Mouse (Mus musculus) myocyte (in vitro differentiated cells): ENCODE measurements around the gene Mast4. TPM values are rescaled to one million over a fixed set of nuclear protein-coding genes. Genes with fewer than 3 reads are reported as not detected.

ENCODE experiments used
- H3K27me3 ChIP-seq: one replicate; pipeline ENCODE4 v1.6.1; 2011; ENCODE audit not compliant: control insufficient read depth, insufficient read depth, insufficient read length
- H3K36me3 ChIP-seq: one replicate; pipeline ENCODE4 v1.6.1; 2011; ENCODE audit not compliant: control insufficient read depth, insufficient read depth
- H3K4me2 ChIP-seq: one replicate; pipeline ENCODE4 v1.6.1; 2011; ENCODE audit warnings: low read depth, control low read depth
- H3K4me3 ChIP-seq: one replicate; pipeline ENCODE4 v1.5.1; 2011; ENCODE audit warnings: mild to moderate bottlenecking, control low read depth, moderate library complexity
- H3K79me2 ChIP-seq: one replicate; pipeline ENCODE4 v1.6.1; 2011; ENCODE audit not compliant: control insufficient read depth, insufficient read depth
- H3ac ChIP-seq: one replicate; pipeline ENCODE4 v1.6.1; 2011; ENCODE audit not compliant: control insufficient read depth, insufficient read length
- CEBPB ChIP-seq: IDR thresholded peaks from 2 replicates; pipeline ENCODE4 v1.6.1; 2011; ENCODE audit warnings: mild to moderate bottlenecking, moderate library complexity; ENCODE audit not compliant: poor library complexity, insufficient read depth, severe bottlenecking
- E2F4 ChIP-seq: IDR thresholded peaks from one replicate; pipeline ENCODE4 v1.6.1; 2011; ENCODE audit warnings: mild to moderate bottlenecking, control low read depth, moderate library complexity; ENCODE audit not compliant: insufficient read depth
- MAX ChIP-seq: IDR thresholded peaks from one replicate; pipeline ENCODE4 v1.6.1; 2011; ENCODE audit warnings: low read depth, mild to moderate bottlenecking, control low read depth
- MYOD1 ChIP-seq, 3 experiments: IDR thresholded peaks; one replicate each; pipeline ENCODE4 v1.6.1; 2011; ENCODE audit warnings: control low read depth in 2 of 3, low read depth in 2 of 3, mild to moderate bottlenecking in 2 of 3, moderate library complexity in 1 of 3; ENCODE audit not compliant: insufficient read length in 2 of 3, control insufficient read depth in 1 of 3
- MYOG ChIP-seq, 3 experiments: IDR thresholded peaks; one replicate each; pipeline ENCODE4 v1.6.1; 2011; ENCODE audit warnings: control low read depth in 2 of 3, low read depth in 2 of 3, mild to moderate bottlenecking in 2 of 3; ENCODE audit not compliant: insufficient read length in 2 of 3, control insufficient read depth in 1 of 3, insufficient read depth in 1 of 3
- POLR2A ChIP-seq: IDR thresholded peaks from one replicate; pipeline ENCODE4 v1.6.1; 2011; ENCODE audit warnings: low read depth, mild to moderate bottlenecking, control low read depth, moderate library complexity; ENCODE audit not compliant: insufficient read length
- POLR2AphosphoS2 ChIP-seq: IDR thresholded peaks from one replicate; pipeline ENCODE4 v1.6.1; 2011; ENCODE audit warnings: low read depth, control low read depth; ENCODE audit not compliant: insufficient read length
- REST ChIP-seq: IDR thresholded peaks from one replicate; pipeline ENCODE4 v1.6.1; 2011; ENCODE audit warnings: mild to moderate bottlenecking, control low read depth, moderate library complexity; ENCODE audit not compliant: insufficient read depth, insufficient read length
- SRF ChIP-seq: IDR thresholded peaks from one replicate; pipeline ENCODE4 v1.6.1; 2011; ENCODE audit warnings: low read depth; ENCODE audit not compliant: control insufficient read depth, insufficient read length
- TCF12 ChIP-seq: IDR thresholded peaks from one replicate; pipeline ENCODE4 v1.6.1; 2011; ENCODE audit warnings: mild to moderate bottlenecking, control low read depth; ENCODE audit not compliant: poor library complexity, insufficient read depth, severe bottlenecking
- TCF3 ChIP-seq: IDR thresholded peaks from one replicate; pipeline ENCODE4 v1.6.1; 2011; ENCODE audit warnings: low read depth, control low read depth; ENCODE audit not compliant: insufficient read length
- USF1 ChIP-seq: IDR thresholded peaks from one replicate; pipeline ENCODE4 v1.6.1; 2011; ENCODE audit warnings: low read depth, mild to moderate bottlenecking, control low read depth, moderate library complexity
- polyA plus RNA-seq: library from polyadenylated mRNA; unstranded; fragments of >200 nt; fragmentation: generic; extraction: Trizol; gene quantifications from one replicate; pipeline ENCODE4 v1.2.1, GENCODE M21; 2012; ENCODE audit warnings: missing spikeins

The Mast4 gene
- polyA plus RNA-seq, 1 experiment = 15.0 TPM

- Histone ChIP-seq H3K36me3 (no peaks in the 10 kb centered on the region), H3ac (no peak overlapping the region)
These were observed 138.4 kb downstream of the Mast4 start for GRCm38 (mm10) chr13:103195847-103196246.

GRCm38 (mm10) chr13:103183566-103183965, 150.7 kb downstream of the Mast4 start:
- no peak overlapping the region for H3ac ChIP-seq
- no peaks in the 10 kb centered on the region for H3K36me3 ChIP-seq
- no peaks in the 10 kb centered on the region for H3K27me3 ChIP-seq
- H3K4me2 ChIP-seq = no peak overlapping the region
- H3K79me2 ChIP-seq = peaks cover 11% of the 10 kb centered on the region
- H3K4me3 ChIP-seq = no peak overlapping the region
- TF ChIP-seq MYOG (IDR thresholded peaks at IDR 0.05; ENCODE audit: control insufficient read depth in 1 of 3, insufficient read depth in 1 of 3, insufficient read length in 2 of 3, low read depth in 2 of 3) = no peak
- TF ChIP-seq MAX = no peak
- no peak for TF ChIP-seq REST
- no peak for TF ChIP-seq USF1

More at GRCm38 (mm10) chr13:103195847-103196246, 138.4 kb downstream of the Mast4 start:
- no peak for TF ChIP-seq POLR2A
- no peak for TF ChIP-seq TCF3
- no peak for TF ChIP-seq TCF12
- TF ChIP-seq MAX = no peak
- TF ChIP-seq REST = no peak
- no peak for TF ChIP-seq MYOD1 (IDR thresholded peaks at IDR 0.05; ENCODE audit: control insufficient read depth in 1 of 3, insufficient read length in 2 of 3, low read depth in 2 of 3)
- no peak for TF ChIP-seq POLR2AphosphoS2
- TF ChIP-seq E2F4 = no peak
- TF ChIP-seq USF1 = no peak
- no peak for TF ChIP-seq SRF
- no peak for TF ChIP-seq MYOG (IDR thresholded peaks at IDR 0.05; ENCODE audit: control insufficient read depth in 1 of 3, insufficient read depth in 1 of 3, insufficient read length in 2 of 3, low read depth in 2 of 3)
- TF ChIP-seq CEBPB = no peak
- peaks cover 45% of the 10 kb centered on the region for H3K79me2 ChIP-seq
- no peak overlapping the region for H3K4me3 ChIP-seq
- no peaks in the 10 kb centered on the region for H3K27me3 ChIP-seq
- H3K4me2 ChIP-seq = no peak overlapping the region

GRCm38 (mm10) chr13:103181836-103182235, 152.5 kb downstream of the Mast4 start:
- Histone ChIP-seq H3K4me3 (no peak overlapping the region), H3K79me2 (peaks cover 11% of the 10 kb centered on the region), H3ac (no peak overlapping the region), H3K27me3 (no peaks in the 10 kb centered on the region), H3K4me2 (no peak overlapping the region), H3K36me3 (no peaks in the 10 kb centered on the region)
- TF ChIP-seq MYOD1 (IDR thresholded peaks at IDR 0.05; ENCODE audit: control insufficient read depth in 1 of 3, insufficient read length in 2 of 3, low read depth in 2 of 3) (no peak), TCF3 (no peak), USF1 (no peak), MAX (no peak), REST (no peak), E2F4 (no peak), POLR2A (no peak), CEBPB (no peak), MYOG (IDR thresholded peaks at IDR 0.05; ENCODE audit: control insufficient read depth in 1 of 3, insufficient read depth in 1 of 3, insufficient read length in 2 of 3, low read depth in 2 of 3) (no peak), SRF (no peak), TCF12 (no peak), POLR2AphosphoS2 (no peak)

- no peak overlapping the region for H3K4me2 ChIP-seq
- TF ChIP-seq MYOD1 (IDR thresholded peaks at IDR 0.05; ENCODE audit: control insufficient read depth in 1 of 3, insufficient read length in 2 of 3, low read depth in 2 of 3) (no peak), POLR2AphosphoS2 (no peak), POLR2A (no peak), MYOG (IDR thresholded peaks at IDR 0.05; ENCODE audit: control insufficient read depth in 1 of 3, insufficient read depth in 1 of 3, insufficient read length in 2 of 3, low read depth in 2 of 3) (no peak), E2F4 (no peak), USF1 (no peak)
- H3K4me3 ChIP-seq = no peak overlapping the region
- H3ac ChIP-seq = no peak overlapping the region
- peaks cover 8% of the 10 kb centered on the region for H3K79me2 ChIP-seq
- no peaks in the 10 kb centered on the region for H3K27me3 ChIP-seq
- H3K36me3 ChIP-seq = no peaks in the 10 kb centered on the region
These were observed 157.4 kb downstream of the Mast4 start for GRCm38 (mm10) chr13:103176871-103177270.

GRCm38 (mm10) chr13:103174431-103174830, 159.9 kb downstream of the Mast4 start:
- Histone ChIP-seq H3K36me3 (no peaks in the 10 kb centered on the region), H3K27me3 (no peaks in the 10 kb centered on the region), H3K4me3 (no peak overlapping the region), H3ac (no peak overlapping the region), H3K4me2 (no peak overlapping the region), H3K79me2 (no peaks in the 10 kb centered on the region)
- no peak for TF ChIP-seq TCF3
- no peak for TF ChIP-seq MYOD1 (IDR thresholded peaks at IDR 0.05; ENCODE audit: control insufficient read depth in 1 of 3, insufficient read length in 2 of 3, low read depth in 2 of 3)
- TF ChIP-seq REST = no peak
- no peak for TF ChIP-seq MAX
- no peak for TF ChIP-seq SRF
- TF ChIP-seq E2F4 = no peak
- TF ChIP-seq MYOG (IDR thresholded peaks at IDR 0.05; ENCODE audit: control insufficient read depth in 1 of 3, insufficient read depth in 1 of 3, insufficient read length in 2 of 3, low read depth in 2 of 3) = no peak
- no peak for TF ChIP-seq USF1
- no peak for TF ChIP-seq POLR2AphosphoS2
- TF ChIP-seq POLR2A = no peak
- no peak for TF ChIP-seq TCF12
- TF ChIP-seq CEBPB = no peak
